Mouse (Mus musculus): ENCODE results near the gene Chpf2. TPM values are rescaled to one million over a fixed set of nuclear protein-coding genes. Genes with fewer than 3 reads are reported as not detected.

The Chpf2 gene
- total and polyA plus RNA-seq, 3 experiments: 37.9 to 39.7 TPM; not detected in 1

- TF ChIP-seq CTCF (IDR thresholded peaks at IDR 0.05 in 2 of 3, conservative IDR thresholded peaks at IDR 0.05 in 1 of 3; ENCODE audit: control insufficient read depth in 1 of 3, insufficient read depth in 1 of 3, low read depth in 2 of 3, low read length in 3 of 3, poor library complexity in 1 of 3, severe bottlenecking in 1 of 3) (peak in 2 of 3 experiments; percentile 71 to 91; a peak in 5 of 6 replicates), MAZ (IDR thresholded peaks at IDR 0.05; ENCODE audit: low read depth, low read length) (peak; percentile 65; the same call in 1 of the 2 replicates), RAD21 (IDR thresholded peaks at IDR 0.05; ENCODE audit: low read depth, low read length) (peak; percentile 8), ZKSCAN1 (IDR thresholded peaks at IDR 0.05; ENCODE audit: low read depth, low read length) (no peak), SMC3 (IDR thresholded peaks at IDR 0.05; ENCODE audit: low read depth, low read length) (peak; percentile 39; the same call in 1 of the 2 replicates), E2F4 (IDR thresholded peaks at IDR 0.05; ENCODE audit: borderline replicate concordance, low read depth, low read length) (no peak), GABPA (IDR thresholded peaks at IDR 0.05; ENCODE audit: low read depth, low read length) (no peak), POLR2A (IDR thresholded peaks at IDR 0.05; ENCODE audit: control insufficient read depth in 1 of 2, insufficient read depth in 1 of 2, low read depth in 1 of 2, low read length in 2 of 2, poor library complexity in 1 of 2) (peak in 1 of 2 experiments; percentile 39; a peak in 1 of 4 replicates)
- no peaks in the 10 kb centered on the region for H3K9me3 ChIP-seq (replicated peaks; ENCODE audit: insufficient read depth, low read length)
- H3K27me3 ChIP-seq (ENCODE audit: control insufficient read depth in 1 of 2, insufficient read depth in 2 of 2, low read length in 2 of 2): peaks cover 22 to 36% of the 10 kb centered on the region in 2 experiments
- H3K9ac ChIP-seq (ENCODE audit: control insufficient read depth, low read depth, low read length, poor library complexity, severe bottlenecking): peak overlapping the region; percentile 47; the same call in 1 of the 2 replicates
- no peak overlapping the region for H3K27ac ChIP-seq (ENCODE audit: control insufficient read depth, low read depth, low read length)
- no peaks in the 10 kb centered on the region; the same call in 1 of the 2 replicates for H3K79me2 ChIP-seq (ENCODE audit: control insufficient read depth, insufficient read depth, low read length, poor library complexity)
- DNase-seq (ENCODE audit: low read depth, low spot score): peak; percentile 56
- peaks cover 2 to 7% of the 10 kb centered on the region in 2 experiments; a peak in 2 of 4 replicates for H3K4me1 ChIP-seq (ENCODE audit: control insufficient read depth in 1 of 2, insufficient read depth in 2 of 2, low read length in 2 of 2)
- H3K36me3 ChIP-seq (ENCODE audit: control insufficient read depth in 1 of 2, insufficient read depth in 2 of 2, low read length in 2 of 2): no peaks in the 10 kb centered on the region
- peak overlapping the region; percentile 19 to 28; a peak in 3 of 4 replicates for H3K4me3 ChIP-seq (ENCODE audit: control insufficient read depth in 1 of 2, insufficient read depth in 1 of 2, low read depth in 2 of 2, low read length in 2 of 2)
Observed at GRCm38 (mm10) chr5:24598570-24599006, 12.0 kb downstream of the Chpf2 start.

GRCm38 (mm10) chr5:24599137-24599536 lies 12.6 kb downstream of the Chpf2 start:
- H3K9me3 ChIP-seq (replicated peaks; ENCODE audit: insufficient read depth, low read length): no peaks in the 10 kb centered on the region
- TF ChIP-seq TAL1 (IDR thresholded peaks at IDR 0.05; ENCODE audit: low read length) (no peak), SMC3 (IDR thresholded peaks at IDR 0.05; ENCODE audit: low read depth, low read length) (no peak), JUND (IDR thresholded peaks at IDR 0.05; ENCODE audit: low read depth, low read length) (no peak), POLR2AphosphoS5 (IDR thresholded peaks at IDR 0.05; ENCODE audit: borderline replicate concordance, low read depth, low read length) (no peak), ZKSCAN1 (IDR thresholded peaks at IDR 0.05; ENCODE audit: low read depth, low read length) (no peak), MYB (IDR thresholded peaks at IDR 0.05; ENCODE audit: low read depth, low read length) (no peak), SIN3A (IDR thresholded peaks at IDR 0.05; ENCODE audit: low read length) (no peak)
- no peaks in the 10 kb centered on the region; the same call in 1 of the 2 replicates for H3K79me2 ChIP-seq (ENCODE audit: control insufficient read depth, insufficient read depth, low read length, poor library complexity)
- no peaks in the 10 kb centered on the region for H3K36me3 ChIP-seq (ENCODE audit: control insufficient read depth in 1 of 2, insufficient read depth in 2 of 2, low read length in 2 of 2)
- no peak overlapping the region for H3K9ac ChIP-seq (ENCODE audit: control insufficient read depth, low read depth, low read length, poor library complexity, severe bottlenecking)
- H3K27me3 ChIP-seq (ENCODE audit: control insufficient read depth in 1 of 2, insufficient read depth in 2 of 2, low read length in 2 of 2): peaks cover 27 to 42% of the 10 kb centered on the region in 2 experiments
- peak; percentile 12 for DNase-seq (ENCODE audit: low read depth, low spot score)
- H3K27ac ChIP-seq (ENCODE audit: control insufficient read depth, low read depth, low read length): no peak overlapping the region
- H3K4me3 ChIP-seq (ENCODE audit: control insufficient read depth in 1 of 2, insufficient read depth in 1 of 2, low read depth in 2 of 2, low read length in 2 of 2): no peak overlapping the region
- H3K4me1 ChIP-seq (ENCODE audit: control insufficient read depth in 1 of 2, insufficient read depth in 2 of 2, low read length in 2 of 2): peaks cover 2 to 7% of the 10 kb centered on the region in 2 experiments; a peak in 2 of 4 replicates

GRCm38 (mm10) chr5:24600236-24600635 lies 13.7 kb downstream of the Chpf2 start:
- H3K9ac ChIP-seq (ENCODE audit: control insufficient read depth, low read depth, low read length, poor library complexity, severe bottlenecking): no peak overlapping the region
- H3K27me3 ChIP-seq (ENCODE audit: control insufficient read depth in 1 of 2, insufficient read depth in 2 of 2, low read length in 2 of 2): peaks cover 38 to 49% of the 10 kb centered on the region in 2 experiments
- no peaks in the 10 kb centered on the region for H3K9me3 ChIP-seq (replicated peaks; ENCODE audit: insufficient read depth, low read length)
- no peak overlapping the region for H3K4me3 ChIP-seq (ENCODE audit: control insufficient read depth in 1 of 2, insufficient read depth in 1 of 2, low read depth in 2 of 2, low read length in 2 of 2)
- no peak overlapping the region for H3K27ac ChIP-seq (ENCODE audit: control insufficient read depth, low read depth, low read length)
- no peaks in the 10 kb centered on the region; the same call in 1 of the 2 replicates for H3K79me2 ChIP-seq (ENCODE audit: control insufficient read depth, insufficient read depth, low read length, poor library complexity)
- peaks cover 2 to 7% of the 10 kb centered on the region in 2 experiments; a peak in 2 of 4 replicates for H3K4me1 ChIP-seq (ENCODE audit: control insufficient read depth in 1 of 2, insufficient read depth in 2 of 2, low read length in 2 of 2)
- DNase-seq (ENCODE audit: low read depth, low spot score): peak; percentile 10
- TF ChIP-seq KAT2A (conservative IDR thresholded peaks at IDR 0.05; ENCODE audit: low read depth, low read length) (no peak), GATA1 (IDR thresholded peaks at IDR 0.05; ENCODE audit: low read depth, low read length) (no peak), POLR2A (IDR thresholded peaks at IDR 0.05; ENCODE audit: control insufficient read depth in 1 of 2, insufficient read depth in 1 of 2, low read depth in 1 of 2, low read length in 2 of 2, poor library complexity in 1 of 2) (no peak), GABPA (IDR thresholded peaks at IDR 0.05; ENCODE audit: low read depth, low read length) (no peak), CTCF (IDR thresholded peaks at IDR 0.05 in 2 of 3, conservative IDR thresholded peaks at IDR 0.05 in 1 of 3; ENCODE audit: control insufficient read depth in 1 of 3, insufficient read depth in 1 of 3, low read depth in 2 of 3, low read length in 3 of 3, poor library complexity in 1 of 3, severe bottlenecking in 1 of 3) (no peak), EP300 (IDR thresholded peaks at IDR 0.05; ENCODE audit: low read depth in 1 of 2, low read length in 2 of 2) (no peak), TBP (IDR thresholded peaks at IDR 0.05; ENCODE audit: low read depth, low read length) (no peak), ZMIZ1 (IDR thresholded peaks at IDR 0.05; ENCODE audit: low read depth, low read length) (no peak), MAZ (IDR thresholded peaks at IDR 0.05; ENCODE audit: low read depth, low read length) (no peak), POLR2AphosphoS5 (IDR thresholded peaks at IDR 0.05; ENCODE audit: borderline replicate concordance, low read depth, low read length) (no peak), BHLHE40 (IDR thresholded peaks at IDR 0.05; ENCODE audit: borderline replicate concordance, low read depth, low read length) (no peak), CHD1 (IDR thresholded peaks at IDR 0.05; ENCODE audit: low read depth, low read length) (no peak), MYC (IDR thresholded peaks at IDR 0.05; ENCODE audit: low read depth, low read length) (no peak), SIN3A (IDR thresholded peaks at IDR 0.05; ENCODE audit: low read length) (no peak), NELFE (IDR thresholded peaks at IDR 0.05; ENCODE audit: low read depth, low read length) (no peak)
- no peaks in the 10 kb centered on the region for H3K36me3 ChIP-seq (ENCODE audit: control insufficient read depth in 1 of 2, insufficient read depth in 2 of 2, low read length in 2 of 2)

Data from MEL (cell line).